Mouse (Mus musculus): ENCODE measurements around the gene Arrdc5.

Arrdc5 gene

GRCm38 (mm10) chr17:56300186-56300585, at the start of gene Arrdc5:
Arrdc5 (minus strand) TSS chr17:56300286.
- DNase-seq (ENCODE audit: low spot score), result no peak

- DNase-seq (ENCODE audit: low spot score), result no peak
Observed at GRCm38 (mm10) chr17:56348586-56348985, 48.5 kb upstream of the Arrdc5 start.

- DNase-seq (ENCODE audit: low spot score), result no peak
Observed at GRCm38 (mm10) chr17:56348128-56348527, 48.0 kb upstream of the Arrdc5 start.

- no peak for DNase-seq (ENCODE audit: low spot score)
Observed at GRCm38 (mm10) chr17:56345364-56345763, 45.3 kb upstream of the Arrdc5 start.

GRCm38 (mm10) chr17:56343466-56343865, 43.4 kb upstream of the Arrdc5 start:
- DNase-seq (ENCODE audit: low spot score), result no peak

GRCm38 (mm10) chr17:56340717-56341116, 40.6 kb upstream of the Arrdc5 start:
- no peak for DNase-seq (ENCODE audit: low spot score)

- peak; percentile 68 for DNase-seq (ENCODE audit: low spot score)
Observed at GRCm38 (mm10) chr17:56338909-56339308, 38.8 kb upstream of the Arrdc5 start.

GRCm38 (mm10) chr17:56337791-56338190, 37.7 kb upstream of the Arrdc5 start:
- no peak for DNase-seq (ENCODE audit: low spot score)

GRCm38 (mm10) chr17:56337190-56337589, 37.1 kb upstream of the Arrdc5 start:
- no peak for DNase-seq (ENCODE audit: low spot score)

- DNase-seq (ENCODE audit: low spot score), result no peak
Observed at GRCm38 (mm10) chr17:56332987-56333386, 32.9 kb upstream of the Arrdc5 start.

GRCm38 (mm10) chr17:56331256-56331655, 31.2 kb upstream of the Arrdc5 start:
- peak; percentile 62 for DNase-seq (ENCODE audit: low spot score)

GRCm38 (mm10) chr17:56330345-56330744, 30.3 kb upstream of the Arrdc5 start:
- no peak for DNase-seq (ENCODE audit: low spot score)

GRCm38 (mm10) chr17:56329267-56329666, 29.2 kb upstream of the Arrdc5 start:
- DNase-seq (ENCODE audit: low spot score), result no peak

GRCm38 (mm10) chr17:56326153-56327147, 26.4 kb upstream of the Arrdc5 start:
- DNase-seq (ENCODE audit: low spot score), result no peak

GRCm38 (mm10) chr17:56325450-56326152, 25.5 kb upstream of the Arrdc5 start, which contains the start of gene Kdm4b:
Kdm4b (plus strand) TSS chr17:56326062.
- peak; percentile 99 for DNase-seq (ENCODE audit: low spot score)

GRCm38 (mm10) chr17:56324419-56324818, 24.3 kb upstream of the Arrdc5 start:
- no peak for DNase-seq (ENCODE audit: low spot score)

GRCm38 (mm10) chr17:56309191-56309945, 9.3 kb upstream of the Arrdc5 start:
- no peak for DNase-seq (ENCODE audit: low spot score)

GRCm38 (mm10) chr17:56308088-56308487, 8.0 kb upstream of the Arrdc5 start:
- no peak for DNase-seq (ENCODE audit: low spot score)

- no peak for DNase-seq (ENCODE audit: low spot score)
Observed at GRCm38 (mm10) chr17:56305826-56306225, 5.7 kb upstream of the Arrdc5 start.

GRCm38 (mm10) chr17:56305156-56305555, 5.1 kb upstream of the Arrdc5 start:
- no peak for DNase-seq (ENCODE audit: low spot score)

GRCm38 (mm10) chr17:56304718-56305117, 4.6 kb upstream of the Arrdc5 start:
- no peak for DNase-seq (ENCODE audit: low spot score)

Data from testis, postnatal 10 days (tissue).